Mouse (Mus musculus) spleen, adult 2 months (tissue): ENCODE data around the gene Itpkb.

ENCODE experiments used
- CTCF ChIP-seq: fragments of 200-500 bp; IDR thresholded peaks from 2 replicates; pipeline ENCODE4 v1.5.1; 2011; ENCODE audit warnings: mild to moderate bottlenecking, inconsistent platforms; ENCODE audit not compliant: insufficient read depth, insufficient read length, insufficient replicate concordance; ENCODE audit errors: extremely low read depth
- POLR2A ChIP-seq: fragments of 200-500 bp; IDR thresholded peaks from 2 replicates; pipeline ENCODE4 v1.6.1; 2011; ENCODE audit warnings: low read depth, low read length, inconsistent platforms

DNA sequence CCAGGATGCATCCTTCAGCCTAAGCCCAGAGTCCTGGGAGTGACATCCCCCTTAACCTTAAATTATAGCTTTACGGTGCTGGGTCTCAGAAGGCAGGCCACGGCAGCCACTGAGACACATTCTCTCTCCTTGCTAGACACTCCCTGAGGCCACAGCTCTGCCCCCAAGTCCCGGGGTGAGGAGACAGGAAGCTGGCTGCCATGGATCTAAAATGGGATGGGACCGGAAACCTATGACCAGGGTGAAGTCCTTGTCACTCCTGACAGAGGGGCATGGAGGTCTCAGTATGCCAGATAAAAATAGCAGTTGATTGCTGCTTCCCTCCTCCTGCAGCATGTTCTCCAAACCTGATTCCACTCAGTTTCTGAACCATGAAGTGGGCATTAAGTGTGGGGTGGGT, 23.8 kb downstream of the Itpkb start:
- TF ChIP-seq CTCF = no peak
- no peak for TF ChIP-seq POLR2A
